Mouse (Mus musculus) right cerebral cortex, postnatal 4 days (tissue): ENCODE results near the gene Cdc42ep1.
"Not testable (repeated sequence)": the region's sequence is repeated elsewhere in the genome, so short reads cannot be mapped to it uniquely, and the experiment has no call there.

Experiments
- DNase-seq: peaks from one replicate; pipeline ENCODE4 v3.0.0-alpha.2; 2022

Gene Cdc42ep1

GRCm38 (mm10) chr15:78850059-78850824 lies 7.8 kb downstream of the Cdc42ep1 start:
- no peak for DNase-seq

DNA sequence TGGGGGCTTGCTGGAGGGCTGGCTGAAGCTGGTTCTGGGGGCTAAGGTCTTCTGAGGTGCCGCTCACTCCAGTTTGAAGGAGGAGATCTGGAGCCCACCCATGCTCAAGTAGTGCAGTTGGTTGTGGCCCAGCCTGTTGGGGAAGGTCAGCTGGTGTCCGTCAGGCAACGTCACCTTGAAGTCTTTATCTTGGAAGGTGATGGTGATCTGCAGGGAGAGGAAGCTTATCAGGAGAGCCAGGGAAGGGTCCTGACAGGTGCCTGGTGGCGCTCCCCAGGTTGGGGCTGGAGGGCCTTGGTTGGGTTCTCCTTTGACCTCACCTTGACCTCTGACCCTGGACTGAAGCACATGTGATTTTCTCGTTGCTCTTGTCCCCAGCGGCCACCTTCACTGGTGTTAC lies 8.5 kb downstream of the Cdc42ep1 start:
- DNase-seq = no peak

- DNase-seq = peak; percentile 95
Observed at GRCm38 (mm10) chr15:78851505-78852153, 9.2 kb downstream of the Cdc42ep1 start.

DNA sequence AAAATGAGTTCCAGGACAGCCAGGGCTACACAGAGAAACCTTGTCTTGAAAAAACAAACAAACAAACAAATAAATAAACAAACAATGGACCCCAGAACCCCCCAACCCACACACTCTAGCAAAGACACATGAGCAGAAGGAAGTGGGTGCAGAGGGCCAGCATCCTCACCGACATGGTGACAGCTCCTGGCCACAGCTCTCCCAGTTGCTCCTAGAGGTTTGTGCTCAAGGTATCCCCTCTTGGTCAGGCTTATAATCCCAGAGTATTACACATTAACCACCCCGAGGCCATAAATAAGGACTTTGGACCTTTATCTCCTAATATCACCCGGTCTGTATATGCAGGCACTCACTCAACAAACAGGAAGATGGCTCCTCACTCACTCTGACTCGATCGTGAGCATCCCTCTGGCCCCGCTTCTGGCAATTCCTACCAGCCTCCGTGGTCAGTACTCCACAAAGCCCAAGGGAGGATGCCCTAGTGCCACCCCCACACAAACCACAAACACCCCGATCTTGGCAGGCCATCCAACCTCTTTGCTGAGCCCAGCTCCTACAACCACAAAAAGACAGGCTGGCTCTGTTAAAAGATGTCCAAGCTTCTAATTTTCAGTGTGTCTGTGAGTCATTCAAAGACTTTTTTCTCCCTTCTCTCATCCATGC lies 13.0 kb downstream of the Cdc42ep1 start, which contains the start of gene Lgals2:
Lgals2 (minus strand) TSS at position 227 of the 663 bp plus-strand sequence.
- no peak for DNase-seq

- DNase-seq = peak; percentile 53
Observed at GRCm38 (mm10) chr15:78857009-78857408, 14.6 kb downstream of the Cdc42ep1 start.

GRCm38 (mm10) chr15:78859311-78859710 lies 16.9 kb downstream of the Cdc42ep1 start:
- no peak for DNase-seq

DNA sequence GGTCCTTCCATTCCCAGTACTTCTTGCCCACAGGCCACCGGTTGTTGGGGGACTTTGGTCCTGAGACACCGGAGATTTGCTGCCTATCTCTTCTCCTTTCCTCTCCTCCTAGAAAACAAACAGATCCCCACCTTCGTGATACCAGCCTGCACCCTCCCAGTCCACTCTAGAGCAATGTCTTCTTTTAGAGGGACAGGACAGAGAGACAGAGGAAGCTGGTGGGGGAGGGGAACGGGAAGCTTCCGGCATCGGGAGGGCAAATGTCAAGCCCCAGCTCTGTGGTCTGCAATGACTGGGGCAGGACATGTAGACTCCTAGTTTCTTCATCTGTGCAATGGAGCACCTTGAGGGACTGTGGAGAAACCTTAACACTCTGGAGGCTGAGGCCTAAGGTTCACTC lies 17.3 kb downstream of the Cdc42ep1 start:
- DNase-seq = no peak

GRCm38 (mm10) chr15:78862280-78862679 lies 19.9 kb downstream of the Cdc42ep1 start:
- DNase-seq = no peak

DNA sequence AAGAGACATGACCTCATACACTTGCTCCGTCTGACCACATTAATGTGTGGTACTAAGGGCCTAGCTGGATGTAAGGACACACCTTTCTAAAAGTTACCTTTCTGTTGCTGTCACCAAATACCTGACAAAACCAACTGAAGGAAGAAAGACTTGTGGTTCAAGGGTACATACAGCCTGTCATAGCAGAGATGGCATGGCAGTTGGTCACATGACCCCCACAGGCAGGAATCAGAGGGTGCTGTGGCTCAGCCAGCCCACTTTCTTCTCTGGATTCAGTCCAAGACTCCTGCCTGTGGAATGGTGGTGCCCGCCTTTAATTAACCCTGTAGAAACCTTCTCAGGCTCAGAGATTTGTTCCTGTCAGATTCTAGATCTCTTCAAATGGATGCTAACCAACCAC lies 20.7 kb downstream of the Cdc42ep1 start:
- DNase-seq = no peak

DNA sequence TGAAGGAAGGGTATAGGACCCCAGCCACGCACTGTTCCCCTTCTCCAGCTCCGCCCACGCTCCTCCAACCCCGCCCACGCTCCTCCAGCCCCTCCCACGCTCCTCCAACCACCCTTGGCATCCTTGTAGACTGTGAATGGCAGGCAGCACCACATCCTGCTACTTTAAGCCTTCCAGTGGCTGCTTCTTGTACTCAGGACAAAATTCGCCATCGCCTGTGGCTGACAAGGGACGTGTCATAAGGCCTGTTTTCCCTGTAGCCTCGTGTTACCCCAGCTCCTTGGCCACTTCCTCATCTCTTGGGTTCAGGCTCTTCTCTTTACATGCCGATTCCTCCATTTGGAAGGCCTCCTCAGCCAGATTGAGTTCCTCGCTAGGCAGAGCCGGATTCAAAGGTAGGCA lies 21.4 kb downstream of the Cdc42ep1 start:
- no peak for DNase-seq

GRCm38 (mm10) chr15:78868398-78868797 lies 26.0 kb downstream of the Cdc42ep1 start:
- DNase-seq = peak; percentile 32

GRCm38 (mm10) chr15:78868826-78869233 lies 26.4 kb downstream of the Cdc42ep1 start:
- DNase-seq = no peak

- peak; percentile 38 for DNase-seq
Observed at GRCm38 (mm10) chr15:78869775-78870174, 27.4 kb downstream of the Cdc42ep1 start.

DNA sequence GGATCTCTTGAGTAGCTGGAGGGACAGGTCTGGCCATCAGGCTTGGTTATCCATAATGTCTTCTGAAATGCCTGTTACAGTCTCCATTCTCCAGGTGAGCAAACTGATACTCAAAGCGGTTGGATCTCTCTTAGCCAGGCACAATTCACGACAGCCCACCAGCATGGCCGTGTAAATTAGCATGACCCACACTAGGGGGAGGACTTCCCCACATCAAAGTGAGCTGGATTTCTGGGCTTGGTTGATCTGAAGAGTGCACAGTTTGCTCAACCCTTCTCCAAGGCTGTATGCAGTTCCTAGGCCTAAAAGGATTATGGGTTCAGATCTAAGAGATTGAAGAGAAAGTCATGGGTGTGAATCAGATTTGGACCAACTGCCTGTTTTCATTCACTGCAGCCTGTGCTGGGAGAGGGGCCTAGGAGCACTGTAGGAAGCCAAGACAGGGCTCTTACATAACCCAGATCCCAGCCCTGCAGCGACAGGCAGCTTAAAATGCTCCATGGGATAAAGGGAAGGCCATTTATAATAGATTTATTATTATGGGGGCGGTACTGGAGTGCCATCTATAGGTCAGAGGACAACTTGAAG lies 29.7 kb downstream of the Cdc42ep1 start:
- no peak for DNase-seq

DNA sequence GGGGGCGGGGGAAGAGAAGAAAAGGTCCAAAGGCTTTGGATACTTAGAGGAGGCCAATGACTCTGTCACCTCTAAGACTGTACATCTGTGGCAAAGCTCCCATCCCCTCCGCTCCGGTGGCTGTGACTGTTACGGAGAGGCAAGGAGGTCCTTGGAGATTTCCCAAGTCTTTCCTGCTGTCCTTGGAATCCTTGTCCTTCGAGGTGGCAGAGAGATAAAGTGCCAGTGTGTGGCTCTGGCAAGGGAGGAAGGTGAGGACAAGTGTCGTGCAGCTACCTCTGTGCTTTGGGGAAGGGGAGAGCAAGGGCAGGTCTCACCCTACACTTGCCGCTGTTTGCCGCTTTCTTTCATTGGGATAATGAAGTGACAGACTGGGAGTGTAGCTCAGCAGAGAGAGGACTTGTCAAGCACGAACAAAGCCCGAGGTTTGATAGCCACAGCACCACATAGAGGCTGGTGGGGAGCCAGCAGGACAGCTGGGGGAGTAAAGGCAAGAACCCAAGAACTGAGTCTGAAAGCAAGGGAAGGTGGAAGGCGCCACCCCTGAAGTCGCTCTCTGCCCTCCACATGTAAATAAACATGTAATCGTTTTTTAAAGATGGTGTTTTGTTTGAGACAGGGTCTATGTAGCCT lies 31.5 kb downstream of the Cdc42ep1 start:
- DNase-seq = no peak

DNA sequence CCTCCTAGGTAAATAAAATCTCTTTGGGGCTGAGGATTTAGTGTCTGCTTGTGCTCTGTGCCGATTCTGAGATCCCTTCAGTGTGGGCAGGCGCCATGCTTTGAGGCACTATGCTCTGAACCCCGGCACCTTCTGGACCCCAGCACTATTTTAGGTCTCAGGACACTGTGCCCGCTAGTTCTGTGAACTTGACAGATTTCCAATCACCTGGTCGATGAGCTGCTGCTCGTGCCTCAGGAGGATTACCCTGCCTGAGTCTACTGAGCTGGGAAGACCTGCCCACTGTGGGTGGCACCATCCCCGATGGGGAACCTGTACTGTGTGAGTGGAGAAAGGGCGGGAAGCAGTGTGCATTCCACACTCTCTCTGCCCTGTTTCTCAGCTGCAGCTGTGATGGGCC lies 32.6 kb downstream of the Cdc42ep1 start:
- no peak for DNase-seq

DNA sequence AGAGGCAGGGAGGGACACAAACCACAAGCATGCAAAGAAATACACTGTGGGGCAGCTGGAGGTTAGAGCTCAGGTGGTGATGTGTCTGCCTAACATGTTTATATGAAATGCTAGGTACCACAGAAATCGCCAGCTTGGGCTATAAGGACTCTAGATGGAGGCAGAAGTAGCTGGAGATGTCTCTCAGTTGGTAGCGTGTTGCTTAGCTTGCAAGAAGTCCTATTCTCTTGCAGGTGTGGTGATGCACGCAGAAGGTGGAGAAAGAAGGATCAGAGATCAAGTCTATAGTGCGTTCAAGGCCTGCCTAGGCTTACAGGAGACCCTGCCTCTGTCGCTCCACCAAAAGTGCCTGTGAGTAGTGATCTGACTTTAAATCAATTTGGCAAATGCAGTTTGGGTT lies 33.1 kb downstream of the Cdc42ep1 start:
- no peak for DNase-seq

GRCm38 (mm10) chr15:78876258-78876696 lies 33.9 kb downstream of the Cdc42ep1 start:
- peak; percentile 80 for DNase-seq

DNA sequence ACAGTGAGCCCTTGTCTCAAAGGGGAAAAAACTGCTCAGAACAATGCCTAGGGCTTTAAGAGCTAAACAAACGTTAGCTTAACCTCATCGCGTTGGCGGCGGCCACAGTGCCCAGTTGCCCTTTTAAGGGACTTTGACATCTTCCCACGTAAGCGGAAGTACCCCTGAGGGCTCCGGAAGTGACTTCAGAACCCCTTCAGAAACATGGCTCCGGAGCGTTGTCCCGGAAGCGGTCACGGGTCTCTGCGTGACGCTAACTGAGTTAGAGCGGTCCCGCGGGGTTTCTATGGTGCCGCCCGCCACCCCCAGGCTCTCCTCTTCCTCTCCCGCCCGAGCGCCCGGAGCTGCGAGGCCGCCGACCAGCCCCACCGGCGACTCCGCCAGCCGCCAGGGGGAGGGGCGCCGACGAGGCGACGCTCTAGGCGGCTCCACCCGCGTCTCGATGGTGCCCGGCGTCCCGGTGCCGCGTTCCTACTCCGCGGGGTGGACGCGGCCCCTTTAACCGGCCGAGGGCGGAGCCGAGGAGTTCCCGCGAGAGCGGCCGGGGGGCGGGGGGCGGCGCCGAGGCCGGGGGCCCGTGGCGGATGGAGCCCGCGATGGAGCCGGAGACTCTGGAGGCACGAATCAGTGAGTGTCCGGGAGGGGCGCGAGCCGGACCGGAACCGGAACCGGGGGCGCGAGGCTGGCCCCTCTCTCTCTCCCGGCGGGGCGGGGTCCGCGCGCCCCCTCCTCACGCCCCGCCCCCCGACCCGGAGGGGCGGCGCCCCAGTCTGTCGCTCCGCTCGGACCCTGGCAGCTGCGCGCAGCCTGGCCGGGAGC lies 34.8 kb downstream of the Cdc42ep1 start, which contains the start of gene Gga1:
Gga1 (plus strand) TSS at position 200 of the 819 bp plus-strand sequence.
- peak; percentile 90 for DNase-seq

DNA sequence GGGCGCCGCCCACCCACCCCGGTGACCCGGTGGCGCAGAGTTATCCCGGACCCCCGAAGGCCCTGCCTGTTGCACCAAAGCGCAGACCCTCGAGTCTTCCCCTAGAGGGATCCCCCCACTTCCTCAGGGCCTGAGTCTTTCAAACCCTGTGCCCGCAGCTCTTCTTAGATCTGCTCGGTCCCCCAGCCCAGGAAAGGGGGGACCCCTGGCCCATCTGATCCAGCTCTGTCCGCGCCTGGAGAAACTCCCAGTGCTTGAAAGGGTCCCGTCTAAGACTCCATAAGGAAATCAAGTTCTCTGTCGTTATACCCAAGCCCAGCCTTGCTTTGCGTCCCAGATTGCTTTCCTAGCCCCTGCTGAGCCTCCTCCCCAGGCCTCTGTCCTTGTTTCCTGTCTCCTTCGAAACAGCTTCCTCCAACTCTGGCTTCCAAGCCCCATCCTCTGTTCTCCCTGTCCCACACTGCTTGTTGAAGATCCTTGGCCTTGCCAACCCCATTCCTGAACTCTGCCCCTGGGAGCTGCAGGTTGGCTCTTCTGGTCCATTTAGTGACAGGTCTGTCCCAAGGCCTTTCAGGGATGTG lies 35.5 kb downstream of the Cdc42ep1 start:
- no peak for DNase-seq

DNA sequence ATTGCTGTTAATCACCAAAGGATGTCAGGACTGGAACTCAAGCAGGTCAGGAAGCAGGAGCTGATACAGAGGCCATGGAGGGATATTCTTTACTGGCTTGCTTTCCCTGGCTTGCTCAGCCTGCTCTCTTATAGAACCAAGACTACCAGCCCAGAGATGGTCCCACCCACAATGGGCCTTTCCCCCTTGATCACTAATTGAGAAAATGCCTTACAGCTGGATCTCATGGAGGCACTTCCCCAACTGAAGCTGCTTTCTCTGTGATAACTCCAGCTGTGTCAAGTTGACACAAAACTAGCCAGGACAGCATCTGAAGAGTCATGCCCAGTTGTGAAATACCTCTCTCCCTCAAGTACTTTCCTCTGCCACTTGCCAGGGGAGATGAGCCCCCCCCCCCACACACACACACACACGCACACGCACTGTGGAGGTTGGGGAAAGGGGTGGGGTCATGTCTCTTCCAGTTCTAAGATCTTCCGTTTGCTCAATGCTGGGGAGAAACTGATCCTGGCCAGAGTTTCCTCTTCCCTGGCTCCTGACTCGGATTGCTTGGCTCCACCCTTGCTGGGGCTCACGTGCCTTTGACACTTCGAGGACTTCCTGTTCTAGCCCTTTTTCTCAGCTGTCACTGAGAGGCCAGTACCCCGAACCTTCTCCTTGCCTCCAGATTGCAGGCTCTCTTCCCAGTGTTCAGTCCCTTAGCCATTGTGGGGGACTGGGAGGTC lies 36.5 kb downstream of the Cdc42ep1 start:
- DNase-seq = not testable (repeated sequence)
